Mouse (Mus musculus): Measurements from ENCODE around the gene Aox2.

- TF ChIP-seq POLR2A (IDR thresholded peaks at IDR 0.05; ENCODE audit: extremely low read depth, insufficient read depth, low read length) = no peak
- TF ChIP-seq CTCF (IDR thresholded peaks at IDR 0.05; ENCODE audit: extremely low read depth, insufficient read depth, low read length) = no peak
Observed at GRCm38 (mm10) chr1:58396179-58396578, 118.1 kb downstream of the Aox2 start.
